Mouse (Mus musculus): ENCODE measurements around the gene Kbtbd2. TPM values are rescaled to one million over a fixed set of nuclear protein-coding genes. Genes with fewer than 3 reads are reported as not detected.

Kbtbd2 gene
- total and polyA plus RNA-seq, 3 experiments = 13.2 to 50.7 (median 26.0) TPM

DNA sequence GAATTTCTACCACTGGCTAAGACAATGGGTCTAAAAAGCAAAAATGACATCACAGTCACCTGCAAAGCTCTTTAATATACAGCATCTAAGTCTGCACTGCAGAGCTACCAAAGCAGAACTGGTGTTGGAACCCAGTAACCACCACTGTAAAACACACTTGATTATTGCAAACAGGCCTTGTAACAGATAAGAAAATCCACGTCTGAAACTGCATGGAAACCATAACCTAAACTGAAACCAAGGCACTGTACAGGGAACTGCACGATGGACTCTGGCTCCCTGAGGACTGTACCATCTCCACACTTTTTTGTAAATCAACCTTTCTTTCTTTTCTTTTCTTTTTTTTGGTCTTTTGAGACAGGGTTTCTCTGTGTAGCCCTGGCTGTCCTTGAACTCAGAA lies 9.9 kb downstream of the Kbtbd2 start:
- peak; percentile 50 for DNase-seq (ENCODE audit: low read depth, low spot score)
- Histone ChIP-seq H3K36me3 (ENCODE audit: control insufficient read depth in 1 of 2, insufficient read depth in 2 of 2, low read length in 2 of 2) (peaks cover 26 to 54% of the 10 kb centered on the region in 2 experiments), H3K79me2 (ENCODE audit: control insufficient read depth, insufficient read depth, low read length, poor library complexity) (peaks cover 82% of the 10 kb centered on the region), H3K27ac (ENCODE audit: control insufficient read depth, low read depth, low read length) (no peak overlapping the region), H3K27me3 (ENCODE audit: control insufficient read depth in 1 of 2, insufficient read depth in 2 of 2, low read length in 2 of 2) (no peaks in the 10 kb centered on the region), H3K4me1 (ENCODE audit: control insufficient read depth in 1 of 2, insufficient read depth in 2 of 2, low read length in 2 of 2) (peaks cover 10 to 20% of the 10 kb centered on the region in 2 experiments), H3K9ac (ENCODE audit: control insufficient read depth, low read depth, low read length, poor library complexity, severe bottlenecking) (no peak overlapping the region), H3K4me3 (ENCODE audit: control insufficient read depth in 1 of 2, insufficient read depth in 1 of 2, low read depth in 2 of 2, low read length in 2 of 2) (no peak overlapping the region), H3K9me3 (replicated peaks; ENCODE audit: insufficient read depth, low read length) (no peaks in the 10 kb centered on the region)
- TF ChIP-seq GATA1 (IDR thresholded peaks at IDR 0.05; ENCODE audit: low read depth, low read length) (0 out of 2 replicates have a peak, but pooled peaks have one; percentile 24), SIN3A (IDR thresholded peaks at IDR 0.05; ENCODE audit: low read length) (peak; percentile 29; the same call in 1 of the 2 replicates), ETS1 (IDR thresholded peaks at IDR 0.05; ENCODE audit: low read depth, low read length) (no peak), MXI1 (IDR thresholded peaks at IDR 0.05; ENCODE audit: low read depth, low read length) (peak; percentile 52; the same call in 1 of the 2 replicates), NELFE (IDR thresholded peaks at IDR 0.05; ENCODE audit: low read depth, low read length) (no peak)

GRCm38 (mm10) chr6:56785068-56785467 lies 12.5 kb downstream of the Kbtbd2 start:
- H3K27me3 ChIP-seq (ENCODE audit: control insufficient read depth in 1 of 2, insufficient read depth in 2 of 2, low read length in 2 of 2) = no peaks in the 10 kb centered on the region
- H3K4me1 ChIP-seq (ENCODE audit: control insufficient read depth in 1 of 2, insufficient read depth in 2 of 2, low read length in 2 of 2) = peaks cover 7 to 15% of the 10 kb centered on the region in 2 experiments

DNA sequence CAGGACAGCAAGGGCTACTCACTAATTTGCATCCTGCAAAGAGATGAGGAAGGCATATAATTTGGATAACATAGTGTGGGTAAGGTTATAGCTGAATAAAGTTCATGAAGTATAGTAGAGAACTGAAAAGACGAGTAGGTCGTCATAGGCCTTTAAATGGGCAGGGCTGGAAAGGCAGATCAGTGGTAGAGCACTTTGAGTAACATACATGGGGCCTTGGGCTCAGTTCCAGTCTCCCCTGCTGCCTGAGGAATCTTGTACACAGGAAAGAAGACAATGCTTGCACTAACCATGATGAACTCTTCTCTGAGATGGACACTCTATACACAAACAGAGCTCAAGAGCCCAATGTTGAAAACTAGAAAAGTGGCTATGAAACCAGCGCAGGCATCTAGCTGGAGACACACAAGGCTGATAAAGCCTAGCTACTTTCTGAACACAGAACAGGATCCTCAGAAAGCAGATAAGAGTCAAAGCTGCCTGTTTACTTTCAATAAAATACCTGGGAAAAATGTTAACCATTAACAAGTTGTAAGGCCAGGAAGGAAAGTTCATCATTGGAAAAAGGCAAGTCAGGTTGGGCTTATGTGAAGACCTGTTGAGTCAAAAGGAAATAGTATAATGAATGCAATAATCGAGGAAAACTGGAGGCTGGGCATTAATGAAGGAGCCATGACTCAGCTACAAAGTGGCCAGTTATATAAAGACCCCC lies 13.9 kb downstream of the Kbtbd2 start:
- Histone ChIP-seq H3K27me3 (ENCODE audit: control insufficient read depth in 1 of 2, insufficient read depth in 2 of 2, low read length in 2 of 2) (no peaks in the 10 kb centered on the region), H3K9ac (ENCODE audit: control insufficient read depth, low read depth, low read length, poor library complexity, severe bottlenecking) (no peak overlapping the region), H3K36me3 (ENCODE audit: control insufficient read depth in 1 of 2, insufficient read depth in 2 of 2, low read length in 2 of 2) (peaks cover 32 to 47% of the 10 kb centered on the region in 2 experiments), H3K79me2 (ENCODE audit: control insufficient read depth, insufficient read depth, low read length, poor library complexity) (peaks cover 52% of the 10 kb centered on the region), H3K4me3 (ENCODE audit: control insufficient read depth in 1 of 2, insufficient read depth in 1 of 2, low read depth in 2 of 2, low read length in 2 of 2) (no peak overlapping the region), H3K4me1 (ENCODE audit: control insufficient read depth in 1 of 2, insufficient read depth in 2 of 2, low read length in 2 of 2) (peaks cover 4 to 6% of the 10 kb centered on the region in 2 experiments), H3K27ac (ENCODE audit: control insufficient read depth, low read depth, low read length) (no peak overlapping the region), H3K9me3 (replicated peaks; ENCODE audit: insufficient read depth, low read length) (no peaks in the 10 kb centered on the region)
- DNase-seq (ENCODE audit: low read depth, low spot score) = no peak
- TF ChIP-seq CTCF (IDR thresholded peaks at IDR 0.05 in 2 of 3, conservative IDR thresholded peaks at IDR 0.05 in 1 of 3; ENCODE audit: control insufficient read depth in 1 of 3, insufficient read depth in 1 of 3, low read depth in 2 of 3, low read length in 3 of 3, poor library complexity in 1 of 3, severe bottlenecking in 1 of 3) (no peak), NRF1 (IDR thresholded peaks at IDR 0.05; ENCODE audit: insufficient read depth, low read depth, low read length, poor library complexity, severe bottlenecking) (no peak), GABPA (IDR thresholded peaks at IDR 0.05; ENCODE audit: low read depth, low read length) (no peak), SMC3 (IDR thresholded peaks at IDR 0.05; ENCODE audit: low read depth, low read length) (no peak)

More at GRCm38 (mm10) chr6:56785068-56785467, 12.5 kb downstream of the Kbtbd2 start:
- no peak overlapping the region for H3K9ac ChIP-seq (ENCODE audit: control insufficient read depth, low read depth, low read length, poor library complexity, severe bottlenecking)
- no peak overlapping the region for H3K4me3 ChIP-seq (ENCODE audit: control insufficient read depth in 1 of 2, insufficient read depth in 1 of 2, low read depth in 2 of 2, low read length in 2 of 2)
- H3K27ac ChIP-seq (ENCODE audit: control insufficient read depth, low read depth, low read length) = no peak overlapping the region
- H3K36me3 ChIP-seq (ENCODE audit: control insufficient read depth in 1 of 2, insufficient read depth in 2 of 2, low read length in 2 of 2) = peaks cover 42 to 44% of the 10 kb centered on the region in 2 experiments
- DNase-seq (ENCODE audit: low read depth, low spot score) = no peak
- TF ChIP-seq GATA1 (IDR thresholded peaks at IDR 0.05; ENCODE audit: low read depth, low read length) (no peak), ZKSCAN1 (IDR thresholded peaks at IDR 0.05; ENCODE audit: low read depth, low read length) (no peak), KAT2A (conservative IDR thresholded peaks at IDR 0.05; ENCODE audit: low read depth, low read length) (no peak), MXI1 (IDR thresholded peaks at IDR 0.05; ENCODE audit: low read depth, low read length) (no peak)
- peaks cover 63% of the 10 kb centered on the region for H3K79me2 ChIP-seq (ENCODE audit: control insufficient read depth, insufficient read depth, low read length, poor library complexity)
- H3K9me3 ChIP-seq (replicated peaks; ENCODE audit: insufficient read depth, low read length) = no peaks in the 10 kb centered on the region

All from MEL (cell line).